Mouse (Mus musculus): ENCODE data around the gene Shisal2a. TPM values are rescaled to one million over a fixed set of nuclear protein-coding genes. Genes with fewer than 3 reads are reported as not detected.

The Shisal2a gene
- polyA plus RNA-seq, 1 experiment from 2014 or later, result 2.0 TPM

GRCm38 (mm10) chr4:108403861-108404635 lies 20.9 kb upstream of the Shisal2a start:
- no peak for ATAC-seq (ENCODE audit: low FRiP score, low read depth)
- peaks cover 24% of the 10 kb centered on the region for H3K4me1 ChIP-seq
- no peak overlapping the region for H3K9ac ChIP-seq (replicated peaks)
- no peak overlapping the region for H3K4me2 ChIP-seq (replicated peaks)
- 0 out of 2 replicates have a peak, but pooled peaks cover 3% of the 10 kb centered on the region for H3K27me3 ChIP-seq
- H3K4me3 ChIP-seq, result no peak overlapping the region
- no peaks in the 10 kb centered on the region; the same call in 1 of the 2 replicates for H3K36me3 ChIP-seq
- no peaks in the 10 kb centered on the region for H3K9me3 ChIP-seq
- no peak overlapping the region for H3K27ac ChIP-seq (replicated peaks)
- WGBS, result 87% methylated on average over 8 of the region's 8 CpGs

GRCm38 (mm10) chr4:108400395-108400794 lies 17.2 kb upstream of the Shisal2a start:
- Histone ChIP-seq H3K9me3 (no peaks in the 10 kb centered on the region), H3K9ac (replicated peaks) (no peak overlapping the region), H3K27ac (replicated peaks) (no peak overlapping the region), H3K27me3 (no peaks in the 10 kb centered on the region), H3K4me2 (replicated peaks) (no peak overlapping the region), H3K36me3 (no peaks in the 10 kb centered on the region; the same call in 1 of the 2 replicates), H3K4me1 (no peaks in the 10 kb centered on the region), H3K4me3 (no peak overlapping the region)
- 94% methylated on average over 10 of the region's 10 CpGs for WGBS
- ATAC-seq (ENCODE audit: low FRiP score, low read depth), result no peak

- Histone ChIP-seq H3K4me3 (no peak overlapping the region), H3K4me1 (no peaks in the 10 kb centered on the region), H3K27ac (replicated peaks) (no peak overlapping the region), H3K9me3 (no peaks in the 10 kb centered on the region), H3K4me2 (replicated peaks) (no peak overlapping the region), H3K9ac (replicated peaks) (no peak overlapping the region), H3K36me3 (no peaks in the 10 kb centered on the region), H3K27me3 (no peaks in the 10 kb centered on the region)
- ATAC-seq (ENCODE audit: low FRiP score, low read depth), result no peak
These were observed 11.1 kb upstream of the Shisal2a start for GRCm38 (mm10) chr4:108394236-108394635.

GRCm38 (mm10) chr4:108392558-108392957 lies 9.4 kb upstream of the Shisal2a start:
- H3K9me3 ChIP-seq, result no peaks in the 10 kb centered on the region
- H3K27me3 ChIP-seq, result no peaks in the 10 kb centered on the region
- no peaks in the 10 kb centered on the region for H3K36me3 ChIP-seq
- no peak overlapping the region for H3K27ac ChIP-seq (replicated peaks)
- no peak overlapping the region for H3K4me3 ChIP-seq
- no peak for ATAC-seq (ENCODE audit: low FRiP score, low read depth)
- 80% methylated on average over 2 of the region's 2 CpGs for WGBS
- H3K4me1 ChIP-seq, result peaks cover 15% of the 10 kb centered on the region; the same call in 1 of the 2 replicates
- H3K9ac ChIP-seq (replicated peaks), result no peak overlapping the region
- no peak overlapping the region for H3K4me2 ChIP-seq (replicated peaks)

GRCm38 (mm10) chr4:108391124-108391523 lies 8.0 kb upstream of the Shisal2a start:
- Histone ChIP-seq H3K4me2 (replicated peaks) (no peak overlapping the region), H3K4me1 (peaks cover 21% of the 10 kb centered on the region), H3K27me3 (no peaks in the 10 kb centered on the region), H3K4me3 (no peak overlapping the region), H3K9ac (replicated peaks) (no peak overlapping the region), H3K27ac (replicated peaks) (no peak overlapping the region), H3K9me3 (no peaks in the 10 kb centered on the region), H3K36me3 (no peaks in the 10 kb centered on the region)
- no peak for ATAC-seq (ENCODE audit: low FRiP score, low read depth)
- 78% methylated on average over 5 of the region's 5 CpGs for WGBS

GRCm38 (mm10) chr4:108388741-108389140 lies 5.6 kb upstream of the Shisal2a start:
- Histone ChIP-seq H3K4me3 (no peak overlapping the region), H3K36me3 (no peaks in the 10 kb centered on the region), H3K9ac (replicated peaks) (no peak overlapping the region), H3K4me2 (replicated peaks) (no peak overlapping the region), H3K4me1 (peaks cover 21% of the 10 kb centered on the region), H3K27me3 (peaks cover 17% of the 10 kb centered on the region), H3K9me3 (no peaks in the 10 kb centered on the region), H3K27ac (replicated peaks) (no peak overlapping the region)
- ATAC-seq (ENCODE audit: low FRiP score, low read depth), result no peak
- WGBS, result 51% methylated on average over 3 of the region's 3 CpGs

- peaks cover 24% of the 10 kb centered on the region for H3K4me1 ChIP-seq
- H3K36me3 ChIP-seq, result no peaks in the 10 kb centered on the region
- ATAC-seq (ENCODE audit: low FRiP score, low read depth), result peak; percentile 77
- H3K9ac ChIP-seq (replicated peaks), result peak overlapping the region; percentile 37
- H3K4me3 ChIP-seq, result peak overlapping the region; percentile 30
- H3K27ac ChIP-seq (replicated peaks), result peak overlapping the region; percentile 68
- WGBS, result 7% methylated on average over 18 of the region's 18 CpGs
- H3K27me3 ChIP-seq, result peaks cover 27% of the 10 kb centered on the region
- peak overlapping the region; percentile 52 for H3K4me2 ChIP-seq (replicated peaks)
- no peaks in the 10 kb centered on the region for H3K9me3 ChIP-seq
These were observed 4.6 kb upstream of the Shisal2a start for GRCm38 (mm10) chr4:108387681-108388253.

GRCm38 (mm10) chr4:108387106-108387505 lies 4.0 kb upstream of the Shisal2a start:
- Histone ChIP-seq H3K4me2 (replicated peaks) (peak overlapping the region; percentile 52), H3K9ac (replicated peaks) (0 out of 2 replicates have a peak overlapping the region, but pooled peaks have one; percentile 37), H3K27ac (replicated peaks) (peak overlapping the region; percentile 68), H3K4me1 (peaks cover 24% of the 10 kb centered on the region), H3K4me3 (0 out of 2 replicates have a peak overlapping the region, but pooled peaks have one; percentile 30), H3K9me3 (no peaks in the 10 kb centered on the region), H3K27me3 (peaks cover 33% of the 10 kb centered on the region), H3K36me3 (no peaks in the 10 kb centered on the region)
- WGBS, result 39% methylated on average over 4 of the region's 4 CpGs
- ATAC-seq (ENCODE audit: low FRiP score, low read depth), result no peak

GRCm38 (mm10) chr4:108386087-108386486 lies 2.9 kb upstream of the Shisal2a start:
- peaks cover 36% of the 10 kb centered on the region for H3K27me3 ChIP-seq
- no peak overlapping the region for H3K4me2 ChIP-seq (replicated peaks)
- ATAC-seq (ENCODE audit: low FRiP score, low read depth), result no peak
- H3K9ac ChIP-seq (replicated peaks), result no peak overlapping the region
- no peaks in the 10 kb centered on the region for H3K36me3 ChIP-seq
- no peak overlapping the region for H3K27ac ChIP-seq (replicated peaks)
- peaks cover 24% of the 10 kb centered on the region for H3K4me1 ChIP-seq
- 48% methylated on average over 1 of the region's 1 CpGs for WGBS
- no peak overlapping the region for H3K4me3 ChIP-seq
- no peaks in the 10 kb centered on the region for H3K9me3 ChIP-seq

- H3K27ac ChIP-seq (replicated peaks), result no peak overlapping the region
- H3K4me3 ChIP-seq, result no peak overlapping the region
- H3K9ac ChIP-seq (replicated peaks), result no peak overlapping the region
- WGBS, result 19% methylated on average over 1 of the region's 1 CpGs
- H3K27me3 ChIP-seq, result peaks cover 31% of the 10 kb centered on the region
- H3K9me3 ChIP-seq, result no peaks in the 10 kb centered on the region
- H3K4me2 ChIP-seq (replicated peaks), result no peak overlapping the region
- H3K36me3 ChIP-seq, result no peaks in the 10 kb centered on the region
- ATAC-seq (ENCODE audit: low FRiP score, low read depth), result no peak
- peaks cover 9% of the 10 kb centered on the region; the same call in 1 of the 2 replicates for H3K4me1 ChIP-seq
These were observed 3.0 kb downstream of the Shisal2a start for GRCm38 (mm10) chr4:108380146-108380545.

GRCm38 (mm10) chr4:108379476-108379875 lies 3.7 kb downstream of the Shisal2a start:
- ATAC-seq (ENCODE audit: low FRiP score, low read depth), result no peak
- no peak overlapping the region for H3K27ac ChIP-seq (replicated peaks)

GRCm38 (mm10) chr4:108372166-108372565 lies 11.0 kb downstream of the Shisal2a start:
- Histone ChIP-seq H3K4me1 (0 out of 2 replicates have a peak, but pooled peaks cover 2% of the 10 kb centered on the region), H3K4me2 (replicated peaks) (no peak overlapping the region), H3K9me3 (no peaks in the 10 kb centered on the region), H3K4me3 (no peak overlapping the region), H3K36me3 (no peaks in the 10 kb centered on the region), H3K27me3 (no peaks in the 10 kb centered on the region), H3K9ac (replicated peaks) (no peak overlapping the region), H3K27ac (replicated peaks) (no peak overlapping the region)
- no peak for ATAC-seq (ENCODE audit: low FRiP score, low read depth)
- WGBS, result 88% methylated on average over 3 of the region's 3 CpGs

More at GRCm38 (mm10) chr4:108379476-108379875, 3.7 kb downstream of the Shisal2a start:
- no peaks in the 10 kb centered on the region for H3K36me3 ChIP-seq
- H3K4me2 ChIP-seq (replicated peaks), result no peak overlapping the region
- H3K9me3 ChIP-seq, result no peaks in the 10 kb centered on the region
- WGBS, result 85% methylated on average over 3 of the region's 3 CpGs
- peaks cover 26% of the 10 kb centered on the region for H3K27me3 ChIP-seq
- peaks cover 9% of the 10 kb centered on the region; the same call in 1 of the 2 replicates for H3K4me1 ChIP-seq
- H3K4me3 ChIP-seq, result no peak overlapping the region
- no peak overlapping the region for H3K9ac ChIP-seq (replicated peaks)

All from midbrain, embryonic 12.5 days (tissue).